Mouse (Mus musculus) MEL (cell line): Measurements from ENCODE around the gene Dnah3.

Experiments used
- CTCF ChIP-seq, 3 experiments: IDR thresholded peaks in 2 of 3; conservative IDR thresholded peaks in 1 of 3; 2 replicates each; pipeline ENCODE4 v1.5.1; 2011 to 2012; ENCODE audit warnings: low read length in 3 of 3, low read depth in 2 of 3, mild to moderate bottlenecking in 2 of 3, improper control_type of control experiment in 1 of 3, inconsistent platforms in 1 of 3, mixed read lengths in 1 of 3, moderate library complexity in 1 of 3; ENCODE audit not compliant: control insufficient read depth in 1 of 3, insufficient read depth in 1 of 3, poor library complexity in 1 of 3, severe bottlenecking in 1 of 3
- EP300 ChIP-seq, 2 experiments: IDR thresholded peaks; 2 replicates each; pipeline ENCODE4 v1.6.1; 2011; ENCODE audit warnings: improper control_type of control experiment in 2 of 2, low read length in 2 of 2, low read depth in 1 of 2, mild to moderate bottlenecking in 1 of 2
- ETS1 ChIP-seq: IDR thresholded peaks from 2 replicates; pipeline ENCODE4 v1.6.1; 2012; ENCODE audit warnings: low read depth, mild to moderate bottlenecking, inconsistent platforms, low read length, improper control_type of control experiment, moderate library complexity
- KAT2A ChIP-seq: conservative IDR thresholded peaks from 2 replicates; pipeline ENCODE4 v1.6.1; 2012; ENCODE audit warnings: low read depth, low read length, improper control_type of control experiment, inconsistent platforms
- MAFK ChIP-seq: IDR thresholded peaks from 2 replicates; pipeline ENCODE4 v1.6.1; 2011; ENCODE audit warnings: low read depth, mild to moderate bottlenecking, low read length, improper control_type of control experiment, borderline replicate concordance
- POLR2A ChIP-seq, 2 experiments: IDR thresholded peaks; 2 replicates each; pipeline ENCODE4 v1.6.1; 2011 to 2012; ENCODE audit warnings: low read length in 2 of 2, mild to moderate bottlenecking in 2 of 2, control low read depth in 1 of 2, improper control_type of control experiment in 1 of 2, low read depth in 1 of 2, moderate library complexity in 1 of 2; ENCODE audit not compliant: control insufficient read depth in 1 of 2, insufficient read depth in 1 of 2, poor library complexity in 1 of 2
- TBP ChIP-seq: IDR thresholded peaks from 2 replicates; pipeline ENCODE4 v1.8.0; 2011; ENCODE audit warnings: low read depth, low read length, improper control_type of control experiment
- ZC3H11A ChIP-seq: IDR thresholded peaks from 2 replicates; pipeline ENCODE4 v1.6.1; 2012; ENCODE audit warnings: low read depth, mild to moderate bottlenecking, inconsistent platforms, low read length, improper control_type of control experiment

- TF ChIP-seq CTCF (IDR thresholded peaks at IDR 0.05 in 2 of 3, conservative IDR thresholded peaks at IDR 0.05 in 1 of 3; ENCODE audit: control insufficient read depth in 1 of 3, insufficient read depth in 1 of 3, low read depth in 2 of 3, low read length in 3 of 3, poor library complexity in 1 of 3, severe bottlenecking in 1 of 3) (no peak), EP300 (IDR thresholded peaks at IDR 0.05; ENCODE audit: low read depth in 1 of 2, low read length in 2 of 2) (no peak), KAT2A (no peak), TBP (no peak), POLR2A (IDR thresholded peaks at IDR 0.05; ENCODE audit: control insufficient read depth in 1 of 2, insufficient read depth in 1 of 2, low read depth in 1 of 2, low read length in 2 of 2, poor library complexity in 1 of 2) (no peak), ZC3H11A (no peak), MAFK (no peak), ETS1 (no peak)
These were observed 135.6 kb downstream of the Dnah3 start for GRCm38 (mm10) chr7:119959491-119959890.
